Mouse (Mus musculus) monocyte, adult 2 months (primary cell): ENCODE measurements at regions not wholly inside any gene's neighbourhood (a gene's known extent, or its start where the extent isn't known, plus 50 kb on each side); places are given as distances from the start of the nearest gene placed in this dataset.

Experiments used
- DNase-seq, 2 experiments: peaks; one replicate each; pipeline ENCODE4 v3.0.0; 2022; ENCODE audit warnings: low spot score in 2 of 2, low read depth in 1 of 2

DNA sequence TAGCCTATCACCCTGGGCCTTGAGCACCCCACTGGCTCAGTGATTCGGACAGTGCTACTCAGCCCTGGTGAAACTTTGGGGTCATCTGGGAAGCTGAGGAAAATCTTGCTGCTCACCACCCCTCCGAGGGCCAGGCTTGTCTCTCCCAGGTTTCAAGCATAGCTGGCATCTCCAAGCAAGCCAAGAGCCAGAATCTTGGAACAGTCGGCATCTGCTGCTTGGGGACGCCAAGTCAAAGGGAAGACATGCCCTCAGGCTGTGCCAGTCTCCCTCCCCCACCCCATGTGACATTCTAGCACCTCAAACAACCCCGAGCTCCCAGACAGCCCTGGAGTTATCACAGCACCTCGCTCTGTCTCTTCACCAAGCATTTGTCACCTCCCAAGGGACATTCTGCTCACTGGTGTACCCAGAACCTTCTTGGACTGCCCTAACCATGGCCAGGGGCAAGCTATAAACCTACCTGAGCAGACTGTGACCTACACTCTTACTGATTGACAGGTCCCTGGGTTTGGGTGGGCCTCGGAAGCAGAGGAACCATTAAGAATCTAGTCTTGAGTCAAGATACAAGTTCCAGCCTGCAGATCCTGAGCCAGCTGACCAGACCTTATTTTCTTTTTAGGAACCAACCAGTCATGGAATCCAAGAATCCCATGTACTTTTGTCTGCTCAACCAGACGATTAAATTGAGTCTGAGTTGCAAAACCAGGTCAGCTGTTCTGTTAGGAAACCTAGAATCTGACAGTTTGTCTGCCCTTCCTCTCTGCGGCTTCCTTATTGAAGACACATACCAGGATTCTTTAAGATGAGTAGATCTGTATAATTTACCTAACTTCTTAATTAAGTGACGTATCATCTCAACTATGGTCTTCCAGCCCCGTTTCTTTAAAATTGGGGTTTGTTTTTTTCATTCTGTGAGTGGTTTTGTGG lies 83.0 kb upstream of the Otos start:
- no peak for DNase-seq

DNA sequence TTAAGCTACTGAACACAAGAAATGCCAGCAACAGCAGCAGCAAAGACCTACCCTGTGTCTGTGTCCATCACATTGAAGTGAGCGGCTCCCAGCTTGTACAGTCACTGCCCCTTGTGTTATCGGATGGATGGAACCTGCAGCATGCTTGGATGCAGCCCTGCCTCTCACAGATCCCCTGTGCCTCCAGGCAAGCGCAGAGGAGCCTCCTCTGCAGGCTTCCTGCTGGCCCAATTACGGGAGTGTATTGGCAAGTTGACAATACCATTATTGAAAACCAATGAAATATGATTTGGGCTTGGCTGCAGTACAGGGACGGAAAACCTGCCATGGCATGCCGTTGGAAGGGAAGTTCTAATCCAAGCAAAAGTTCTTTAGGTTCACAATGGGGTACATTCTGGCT lies 81.9 kb upstream of the Otos start:
- no peak for DNase-seq

DNA sequence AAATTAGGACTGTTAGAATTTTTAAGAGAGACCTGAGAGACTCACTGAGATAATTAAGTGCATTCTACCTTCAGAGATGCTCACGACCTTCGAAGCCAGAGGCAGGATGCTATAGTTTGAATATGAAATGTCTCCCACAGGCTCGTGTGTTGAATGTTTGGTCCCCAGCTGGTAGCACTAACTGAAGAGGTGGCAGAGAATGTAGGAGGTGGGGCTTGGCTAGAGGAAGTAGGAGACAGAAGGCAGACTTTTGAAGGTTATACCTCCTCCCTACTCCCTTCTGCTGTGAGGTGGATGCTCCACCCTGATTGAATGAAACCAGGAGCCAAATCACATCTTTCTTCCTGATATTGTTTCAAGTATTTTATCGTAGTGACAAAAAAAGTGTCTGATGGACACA lies 79.3 kb upstream of the Otos start:
- DNase-seq, result no peak

DNA sequence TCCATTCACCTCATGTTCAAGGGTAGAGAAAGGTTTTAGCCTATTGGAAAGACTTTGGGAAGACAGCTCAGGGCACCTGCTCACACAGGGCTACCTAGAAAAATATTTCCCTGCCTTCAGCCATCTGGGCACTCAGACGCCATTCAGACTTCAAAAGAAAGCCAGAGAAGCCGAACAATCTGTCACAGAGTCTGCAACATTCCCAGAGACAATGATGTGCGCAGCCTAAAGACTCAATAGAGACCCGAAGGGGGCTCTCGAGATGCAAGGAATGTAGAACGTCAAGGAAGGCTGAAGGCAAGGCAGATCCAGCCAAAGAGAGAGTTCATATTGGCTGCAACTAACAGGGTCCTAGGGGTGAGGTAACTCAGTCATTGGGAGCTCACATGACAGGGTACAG lies 78.7 kb upstream of the Otos start:
- DNase-seq, result no peak

DNA sequence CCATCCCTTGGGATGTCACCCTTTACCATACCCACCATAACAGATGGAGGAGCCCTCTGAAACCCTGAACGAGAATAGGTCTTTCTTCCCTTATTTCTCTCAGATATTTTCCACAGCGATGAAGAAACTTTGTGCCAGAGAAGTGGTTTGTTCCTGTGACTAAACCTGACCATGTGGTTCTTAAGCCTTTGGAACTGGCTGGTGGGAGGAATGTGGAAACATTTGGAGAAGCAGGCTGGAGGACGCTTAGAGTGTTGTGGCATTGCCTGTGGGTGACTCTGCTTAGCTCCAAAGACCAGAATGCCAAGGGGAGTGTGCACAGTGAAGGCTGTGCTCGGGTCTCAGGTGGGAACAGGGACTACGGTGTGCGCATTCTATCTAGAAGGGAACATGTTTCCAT lies 77.7 kb upstream of the Otos start:
- no peak for DNase-seq

DNA sequence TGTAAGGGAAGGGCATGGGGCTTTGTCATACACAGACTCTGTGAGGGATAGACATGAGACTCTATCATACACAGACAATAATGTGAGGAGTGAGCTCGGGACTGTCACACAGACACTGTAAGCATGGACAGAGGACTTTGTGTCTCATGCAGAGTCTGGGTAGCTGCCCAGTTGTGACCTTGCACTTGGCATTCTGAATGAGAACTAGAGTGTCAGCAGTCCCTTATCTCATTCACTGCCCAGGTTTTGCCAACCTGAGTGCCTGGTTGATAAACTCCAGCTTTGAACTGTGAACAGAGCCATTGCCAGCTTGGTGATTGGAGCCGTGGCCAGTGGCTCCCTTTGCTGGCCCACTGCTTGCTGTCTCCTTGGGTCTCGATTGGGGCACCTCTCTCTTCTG lies 75.5 kb upstream of the Otos start:
- no peak for DNase-seq

DNA sequence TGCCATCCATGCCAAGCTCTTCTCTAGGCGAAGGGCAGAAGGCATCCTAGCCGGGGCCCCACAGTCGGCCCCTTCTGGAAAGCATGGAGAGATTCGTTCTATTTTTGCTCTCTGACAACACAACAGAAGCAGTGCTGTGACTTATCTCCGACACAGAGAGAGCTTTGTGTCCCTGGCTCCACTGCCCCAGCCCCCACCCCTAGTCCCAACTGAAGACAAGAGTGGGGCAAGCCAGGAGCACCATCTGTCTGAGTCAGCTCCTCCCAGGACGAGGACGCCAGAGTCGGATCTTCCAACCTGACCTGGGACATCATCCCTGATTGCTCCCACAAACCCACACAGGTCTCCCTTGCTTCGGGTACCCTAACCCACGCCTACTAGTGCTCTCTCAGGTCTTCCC lies 71.9 kb upstream of the Otos start:
- DNase-seq, result no peak

DNA sequence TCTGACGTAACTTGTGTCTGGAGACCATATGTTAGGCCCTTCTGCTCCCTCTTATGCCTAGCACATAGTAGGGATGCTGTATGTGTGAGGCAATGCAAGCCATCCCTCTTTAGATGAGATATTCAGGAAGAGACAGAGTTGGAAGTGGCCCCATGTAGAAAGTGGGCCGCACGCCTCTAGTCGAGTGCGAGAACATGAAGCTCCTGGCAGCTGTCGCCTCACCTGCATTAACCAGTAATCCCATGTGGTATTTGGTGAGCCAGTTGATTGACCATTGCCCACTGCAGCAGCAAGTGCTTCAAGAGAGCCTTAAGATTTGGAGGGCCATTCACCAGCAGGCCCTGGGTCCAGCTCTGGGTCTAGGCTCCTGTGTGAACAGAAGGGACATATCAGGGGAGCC lies 71.2 kb upstream of the Otos start:
- no peak for DNase-seq

DNA sequence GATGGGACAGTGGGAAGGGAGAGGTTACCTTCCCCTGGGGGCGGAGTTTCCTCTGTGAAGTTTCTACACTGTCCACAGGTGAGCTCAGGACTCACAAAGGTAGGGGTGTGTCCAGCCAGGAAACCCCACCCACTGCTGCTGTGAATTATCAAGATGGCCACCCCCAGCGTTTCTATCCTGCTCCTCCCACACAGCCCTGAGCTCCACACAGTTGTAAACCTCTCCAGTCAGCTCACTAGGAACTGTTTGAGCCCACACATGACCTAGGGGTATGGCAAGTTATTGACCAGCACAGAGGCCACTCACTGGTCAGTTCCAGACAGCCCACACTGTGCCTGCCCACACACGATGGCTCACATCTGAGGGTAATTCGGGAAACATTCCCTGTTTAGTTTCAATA lies 69.5 kb upstream of the Otos start:
- no peak for DNase-seq

DNA sequence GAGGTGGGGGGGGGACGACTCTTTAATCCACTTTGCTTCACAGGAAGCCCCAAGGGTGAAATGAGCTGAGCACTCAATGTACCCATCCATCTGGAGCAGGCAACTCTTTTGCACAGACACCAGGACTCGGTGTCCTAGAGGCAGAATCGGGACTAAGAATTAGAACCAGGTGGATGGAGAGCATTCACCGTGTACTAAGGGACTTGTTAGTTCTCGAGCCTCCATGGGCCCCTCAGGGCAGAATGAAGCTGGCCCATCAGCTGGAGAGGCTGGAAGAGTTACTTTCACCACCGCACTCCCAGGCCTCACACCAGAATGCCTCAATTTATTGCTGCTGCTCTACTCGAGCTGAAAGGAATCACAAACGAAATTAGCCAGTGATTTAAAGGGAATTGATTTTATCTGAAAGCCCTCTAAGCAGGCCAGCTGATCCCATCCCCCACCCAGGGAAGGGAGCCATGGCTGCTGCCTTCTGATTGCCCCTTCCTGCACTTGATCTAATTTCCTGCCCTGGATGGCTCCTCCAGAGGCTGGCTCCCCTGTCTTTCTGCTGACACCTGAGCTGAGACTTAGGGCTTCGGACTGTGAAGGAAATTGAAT lies 66.2 kb upstream of the Otos start:
- DNase-seq, result no peak

DNA sequence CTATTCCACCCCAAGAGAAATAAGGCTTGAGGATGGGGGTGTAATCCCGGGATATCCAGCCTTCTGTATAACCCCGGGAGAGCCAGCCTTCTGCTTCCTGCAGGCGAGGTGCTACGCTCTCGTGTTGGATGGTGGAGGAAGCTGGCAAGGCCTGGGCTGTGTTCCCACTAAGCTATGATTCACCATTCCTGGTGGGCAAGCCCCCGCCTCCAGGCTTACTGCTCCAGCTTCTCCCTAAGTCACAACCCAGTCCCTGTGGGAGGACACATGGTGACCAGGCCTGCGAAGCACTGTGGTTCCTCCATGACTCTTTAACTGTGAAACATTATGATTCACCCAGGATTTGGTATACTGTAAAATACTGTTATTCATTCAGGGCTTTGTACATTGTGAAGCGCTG lies 63.7 kb upstream of the Otos start:
- no peak for DNase-seq

DNA sequence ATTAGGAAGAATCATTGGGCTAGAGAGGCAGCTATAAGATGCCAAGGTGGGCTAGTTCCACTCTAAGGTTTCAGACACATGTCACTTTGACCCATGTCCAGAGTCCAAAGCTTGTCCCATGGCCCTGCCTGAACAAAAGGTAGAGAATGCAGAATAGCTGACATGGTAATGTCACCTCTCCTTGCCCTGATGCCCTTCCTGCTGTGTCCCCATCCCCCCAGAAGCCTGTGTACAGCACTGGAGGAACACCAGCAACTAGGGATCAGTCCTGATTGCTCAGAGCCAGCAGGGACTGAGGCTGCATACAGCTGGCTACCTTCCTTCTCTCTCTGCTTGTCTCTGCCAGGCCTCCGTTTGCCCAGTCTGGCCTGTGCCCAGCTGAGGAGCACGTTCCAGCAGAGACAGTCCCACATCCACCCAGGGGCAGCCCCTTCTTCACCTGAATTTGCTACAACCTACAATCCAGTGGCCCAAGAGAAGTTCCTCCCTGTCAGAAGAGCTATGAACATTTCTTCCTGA lies 61.7 kb upstream of the Otos start:
- DNase-seq, result no peak

DNA sequence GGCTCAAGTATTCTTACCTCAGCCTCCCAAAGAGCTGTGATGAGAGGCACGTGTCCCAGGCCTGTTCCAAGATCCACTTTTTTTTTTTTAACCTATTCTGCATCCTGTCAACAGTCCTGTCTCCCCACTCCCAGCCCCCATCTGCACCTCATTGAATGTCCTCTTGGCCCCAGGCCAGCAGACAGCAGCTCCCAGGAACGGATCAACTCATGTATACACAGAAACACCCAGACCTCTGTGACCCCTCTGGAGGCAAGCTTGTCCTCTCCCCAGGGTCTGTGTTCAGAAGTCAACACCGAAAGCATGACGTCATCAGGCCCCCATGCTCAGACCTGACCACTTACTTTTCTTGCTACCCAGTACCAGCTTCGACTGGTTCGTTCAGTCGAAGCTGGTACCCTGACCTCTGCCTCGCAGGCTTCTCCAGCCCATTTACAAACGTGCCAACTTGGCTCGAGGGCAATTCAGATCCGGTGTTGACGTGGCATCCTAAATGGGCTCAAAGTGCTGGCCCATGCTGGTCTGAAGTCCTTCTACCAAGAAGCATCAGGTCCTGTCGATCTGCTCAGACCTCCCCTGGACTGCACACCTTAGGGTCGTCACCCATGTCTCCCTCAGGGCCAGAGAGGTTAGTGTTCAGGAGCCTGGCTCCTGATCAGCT lies 60.7 kb upstream of the Otos start:
- DNase-seq, result no peak

DNA sequence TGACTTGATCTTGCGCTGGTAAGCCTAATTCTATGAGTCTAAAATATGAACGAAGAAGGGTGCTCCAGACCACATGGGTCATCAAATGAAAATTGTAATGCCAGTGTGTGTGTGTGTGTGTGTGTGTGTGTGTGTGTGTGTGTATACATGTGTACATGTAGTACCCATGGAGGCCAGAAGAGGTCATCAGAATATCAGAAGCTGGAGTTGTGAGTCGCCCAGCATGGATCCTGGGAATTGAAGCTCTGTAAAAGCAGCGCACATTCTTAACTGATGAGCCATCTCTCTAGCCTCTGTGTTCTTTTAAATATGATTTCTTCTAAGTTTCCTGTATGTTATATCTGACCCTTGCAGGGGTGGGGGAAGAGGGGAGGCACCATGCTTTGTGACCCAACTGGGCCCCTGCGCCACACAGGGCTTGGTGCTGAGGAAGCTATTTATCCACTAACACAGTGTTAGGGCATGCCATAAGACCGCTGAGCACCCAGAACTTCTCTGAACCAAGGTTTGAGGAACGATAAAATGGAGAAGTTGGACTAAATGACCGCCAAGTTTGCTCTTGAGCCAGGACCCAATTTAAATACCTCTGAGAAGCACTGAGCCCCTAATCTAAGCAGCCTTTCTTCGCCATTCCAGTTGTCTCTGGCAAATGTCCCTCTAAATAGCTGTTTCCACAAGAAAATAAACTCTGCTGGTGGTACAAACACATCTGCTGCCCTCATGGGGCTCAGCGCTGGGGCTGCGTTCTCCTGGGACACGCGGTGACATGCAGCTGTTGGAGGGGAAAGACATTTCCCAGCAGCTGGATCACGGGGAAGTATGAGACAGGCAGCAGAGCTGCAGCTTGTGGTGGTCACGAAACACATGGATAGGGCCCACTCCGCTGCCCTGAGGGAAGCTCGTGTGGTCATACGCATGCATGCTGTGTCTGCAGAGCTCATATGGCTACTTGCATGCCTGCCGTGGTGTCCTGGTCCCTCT lies 59.6 kb upstream of the Otos start:
- DNase-seq, result no peak

DNA sequence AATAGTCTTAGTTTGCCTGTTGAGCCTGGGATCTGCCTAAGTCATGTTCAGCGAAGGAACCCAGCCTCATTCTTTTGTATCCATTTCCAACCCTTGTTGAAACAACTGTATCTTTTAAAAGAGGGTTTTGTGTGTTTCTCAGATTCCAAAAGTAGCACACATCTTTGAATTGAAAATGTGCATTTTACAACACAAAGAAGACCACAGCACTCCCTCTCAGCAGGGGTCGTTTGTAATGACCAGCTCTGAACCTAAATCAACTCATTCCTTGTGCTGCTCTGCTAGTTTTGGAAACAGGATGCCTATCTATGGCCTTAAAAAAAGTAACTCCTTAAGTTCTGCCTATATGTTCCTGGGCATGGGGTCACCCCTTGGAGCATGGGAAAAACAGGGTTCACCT lies 58.8 kb upstream of the Otos start:
- DNase-seq, result no peak

DNA sequence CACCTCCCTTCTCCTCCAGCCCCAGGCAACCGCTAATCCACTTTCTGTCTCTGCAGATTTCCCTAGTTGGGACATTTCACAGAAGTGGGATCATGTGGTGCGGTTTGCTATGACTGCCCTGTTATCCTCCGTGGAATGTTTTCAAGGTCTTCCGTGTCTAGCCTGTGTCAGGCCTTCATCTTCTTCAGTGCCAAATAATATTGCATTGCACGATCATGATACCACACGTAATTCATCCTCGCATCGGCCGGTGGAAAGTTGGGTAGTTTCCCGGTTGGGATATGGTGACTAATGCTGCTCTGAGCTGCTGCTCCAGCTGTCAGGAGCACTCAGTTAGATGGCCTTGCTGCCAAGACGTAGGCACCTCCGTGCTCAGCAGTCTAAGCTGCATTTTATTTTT lies 55.3 kb upstream of the Otos start:
- no peak for DNase-seq

DNA sequence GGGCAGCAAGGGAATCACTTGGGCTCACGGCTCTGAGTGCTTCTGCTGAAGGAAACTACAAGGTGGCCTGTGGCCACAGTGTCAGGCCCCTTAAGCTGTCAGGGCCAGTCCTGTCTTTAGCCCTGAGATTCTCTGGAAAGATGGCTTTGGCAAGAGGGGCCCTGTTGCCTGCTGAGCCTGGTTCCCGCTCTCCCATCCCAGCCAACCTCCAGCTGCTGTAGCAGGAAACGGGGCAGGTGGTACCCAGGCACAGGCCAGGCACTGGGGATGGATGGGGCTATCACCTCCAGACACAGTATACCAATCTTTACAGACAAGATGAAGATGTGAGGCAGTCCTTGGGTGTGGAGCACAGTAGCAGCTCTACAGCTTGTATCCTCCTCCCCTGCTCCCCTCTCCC lies 54.6 kb upstream of the Otos start:
- no peak for DNase-seq

DNA sequence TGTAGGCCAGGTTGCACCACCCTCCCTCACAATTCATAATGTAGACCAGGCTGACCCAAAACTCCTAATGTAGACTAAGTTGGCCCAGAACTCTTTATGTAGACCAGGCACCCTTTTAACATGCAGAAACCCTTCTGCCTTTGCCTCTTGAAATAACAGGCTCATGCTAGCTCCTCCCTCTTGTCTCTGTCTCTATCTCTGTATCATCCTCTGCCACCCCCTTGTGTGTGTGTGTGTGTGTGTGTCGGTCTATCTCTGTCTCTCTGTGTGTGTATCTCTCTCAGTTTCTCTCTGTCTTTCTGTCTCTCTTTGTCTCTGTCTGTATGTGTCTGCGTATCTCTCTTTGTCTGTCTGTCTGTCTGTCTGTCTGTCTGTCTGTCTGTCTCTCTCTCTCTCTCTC lies 51.5 kb upstream of the Otos start:
- no peak for DNase-seq

DNA sequence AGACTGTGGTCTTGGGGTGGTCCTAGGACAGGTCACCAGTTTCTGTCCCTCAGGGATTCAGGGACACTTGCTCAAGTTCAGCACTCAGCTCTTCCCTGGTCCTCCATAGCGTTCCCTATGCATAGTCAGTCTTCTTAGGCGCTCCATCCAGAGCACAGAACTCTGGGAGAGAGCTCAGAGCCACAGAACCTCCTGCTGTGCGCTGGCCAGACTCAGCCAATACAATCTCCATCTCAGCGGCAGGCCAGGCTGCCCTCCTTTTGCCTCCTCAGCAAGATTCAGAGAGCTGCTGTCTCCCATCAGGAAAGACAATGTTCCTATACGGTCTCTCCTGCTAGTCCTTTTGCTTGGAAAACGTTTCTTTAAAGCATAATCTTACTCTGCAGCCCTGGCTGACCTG lies 51.1 kb upstream of the Otos start:
- no peak for DNase-seq

DNA sequence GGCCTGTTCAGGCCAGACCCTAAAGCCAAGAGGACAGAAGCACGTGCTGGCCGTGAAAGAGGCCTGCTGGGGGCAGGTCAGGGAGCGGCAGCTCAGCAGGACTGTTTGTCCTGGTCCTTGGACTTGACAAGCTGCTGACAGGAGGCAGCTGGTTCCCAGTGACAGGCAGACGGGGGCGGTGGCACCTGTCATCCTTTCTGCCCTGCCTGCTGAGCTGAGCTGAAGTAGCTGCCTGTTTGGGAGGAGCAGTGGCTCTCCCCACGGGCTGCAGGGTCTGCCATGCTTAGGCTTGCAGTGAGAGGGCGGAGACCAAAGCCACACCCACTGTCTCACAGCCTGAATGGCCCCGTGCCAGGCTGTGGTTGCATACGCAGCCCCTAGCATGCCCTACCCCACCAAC lies 50.4 kb upstream of the Otos start:
- no peak for DNase-seq

DNA sequence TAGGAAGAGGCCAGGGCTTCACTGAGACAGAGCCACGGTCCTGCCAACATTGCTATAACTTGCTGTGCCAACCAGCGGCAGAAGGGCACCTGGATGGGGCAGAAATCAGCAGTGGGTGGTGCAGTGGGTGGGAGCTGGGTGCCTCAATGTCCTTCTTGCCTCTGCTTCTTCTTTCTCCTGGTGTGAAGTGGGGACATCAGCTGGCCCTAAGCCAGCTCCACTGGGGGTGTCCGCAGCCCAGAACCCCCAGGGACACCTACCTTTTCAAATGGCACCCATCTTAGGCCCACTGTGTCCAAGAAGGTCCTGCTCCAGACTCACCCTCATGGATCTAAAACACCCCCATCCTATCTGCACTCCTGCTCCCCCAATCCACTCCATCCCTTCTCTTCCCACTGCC lies 49.9 kb upstream of the Otos start:
- no peak for DNase-seq
